Mouse (Mus musculus) layer of hippocampus, adult 9-10 months (tissue): ENCODE measurements around the gene Mtmr12.
A peak's percentile ranks its signal among the peaks of the same experiment; 100 is the strongest.

ENCODE experiments used
- DNase-seq: peaks from one replicate; pipeline ENCODE4 v3.0.0; 2022; ENCODE audit warnings: low spot score

Mtmr12 gene

GRCm38 (mm10) chr15:12275091-12275623 is 70.3 kb downstream of the Mtmr12 start:
- no peak for DNase-seq

DNA sequence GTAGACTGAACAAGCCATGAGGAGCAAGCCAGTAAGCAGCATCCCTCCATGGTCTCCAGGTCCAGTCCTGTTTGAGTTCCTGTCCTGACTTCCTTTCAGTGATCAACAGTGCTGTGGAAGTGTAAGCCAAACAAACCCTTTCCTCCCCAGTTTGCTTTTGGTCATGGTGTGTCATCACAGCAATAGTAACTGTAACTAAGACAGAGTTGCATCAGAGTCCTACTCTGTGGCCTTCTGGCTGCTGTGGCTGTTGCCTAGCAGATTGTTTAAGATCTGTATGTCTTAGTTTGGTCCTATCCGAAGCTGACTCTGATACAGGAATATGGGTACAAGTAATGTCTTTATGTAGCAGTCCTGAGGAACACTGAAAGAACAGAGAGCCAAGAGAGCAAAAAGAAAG is 75.0 kb downstream of the Mtmr12 start:
- DNase-seq, result no peak

- no peak for DNase-seq
Observed at GRCm38 (mm10) chr15:12284794-12285534, 80.1 kb downstream of the Mtmr12 start.

- no peak for DNase-seq
Observed at GRCm38 (mm10) chr15:12285535-12285809, 80.6 kb downstream of the Mtmr12 start.

- DNase-seq, result no peak
Observed at GRCm38 (mm10) chr15:12290330-12290729, 85.5 kb downstream of the Mtmr12 start.

DNA sequence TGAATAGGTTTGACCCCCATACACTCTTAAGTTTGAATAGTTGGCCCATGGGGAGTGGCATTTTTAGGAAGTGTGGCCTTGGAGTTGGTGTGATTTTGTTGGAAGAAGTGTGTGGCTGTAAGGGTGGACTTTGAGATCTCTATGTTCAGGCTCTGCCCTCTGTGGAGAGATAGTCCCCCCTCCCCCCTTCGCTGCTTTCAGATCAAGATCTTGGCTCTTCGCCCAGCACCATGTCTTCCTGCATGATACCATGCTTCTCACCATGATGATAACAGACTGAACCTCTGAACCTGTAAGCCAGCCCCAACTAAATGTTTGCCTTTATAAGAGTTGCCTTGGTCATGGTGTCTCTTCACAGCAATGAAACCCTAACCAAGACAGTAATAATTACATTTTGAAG is 86.9 kb downstream of the Mtmr12 start:
- DNase-seq, result no peak

GRCm38 (mm10) chr15:12296228-12296627 is 91.4 kb downstream of the Mtmr12 start:
- no peak for DNase-seq

DNA sequence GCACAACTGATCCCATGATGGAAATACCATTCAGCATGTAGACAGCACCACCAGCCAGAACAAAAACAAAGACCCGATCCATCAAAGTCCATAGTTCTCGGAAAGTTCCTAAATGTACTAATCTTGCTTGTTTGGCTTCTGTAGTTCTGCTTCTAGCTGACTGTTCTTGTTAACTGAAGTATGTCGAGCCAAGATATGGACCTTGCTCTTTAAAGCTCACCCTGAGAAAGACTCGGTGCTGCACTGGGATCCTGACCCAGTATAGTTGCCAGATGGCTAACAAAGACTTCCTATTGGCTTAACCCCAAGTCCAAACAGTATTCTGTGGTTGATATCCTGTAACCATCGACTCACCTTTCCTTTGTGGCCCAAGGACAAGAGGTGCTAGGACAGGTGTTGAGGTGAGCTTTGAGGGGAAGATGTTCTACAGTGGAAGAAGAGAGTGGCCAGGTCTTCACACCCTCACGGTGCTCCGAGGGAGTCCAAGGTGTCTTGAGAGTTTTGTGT is 93.5 kb downstream of the Mtmr12 start:
- no peak for DNase-seq

- no peak for DNase-seq
Observed at GRCm38 (mm10) chr15:12301771-12302170, 96.9 kb downstream of the Mtmr12 start.

DNA sequence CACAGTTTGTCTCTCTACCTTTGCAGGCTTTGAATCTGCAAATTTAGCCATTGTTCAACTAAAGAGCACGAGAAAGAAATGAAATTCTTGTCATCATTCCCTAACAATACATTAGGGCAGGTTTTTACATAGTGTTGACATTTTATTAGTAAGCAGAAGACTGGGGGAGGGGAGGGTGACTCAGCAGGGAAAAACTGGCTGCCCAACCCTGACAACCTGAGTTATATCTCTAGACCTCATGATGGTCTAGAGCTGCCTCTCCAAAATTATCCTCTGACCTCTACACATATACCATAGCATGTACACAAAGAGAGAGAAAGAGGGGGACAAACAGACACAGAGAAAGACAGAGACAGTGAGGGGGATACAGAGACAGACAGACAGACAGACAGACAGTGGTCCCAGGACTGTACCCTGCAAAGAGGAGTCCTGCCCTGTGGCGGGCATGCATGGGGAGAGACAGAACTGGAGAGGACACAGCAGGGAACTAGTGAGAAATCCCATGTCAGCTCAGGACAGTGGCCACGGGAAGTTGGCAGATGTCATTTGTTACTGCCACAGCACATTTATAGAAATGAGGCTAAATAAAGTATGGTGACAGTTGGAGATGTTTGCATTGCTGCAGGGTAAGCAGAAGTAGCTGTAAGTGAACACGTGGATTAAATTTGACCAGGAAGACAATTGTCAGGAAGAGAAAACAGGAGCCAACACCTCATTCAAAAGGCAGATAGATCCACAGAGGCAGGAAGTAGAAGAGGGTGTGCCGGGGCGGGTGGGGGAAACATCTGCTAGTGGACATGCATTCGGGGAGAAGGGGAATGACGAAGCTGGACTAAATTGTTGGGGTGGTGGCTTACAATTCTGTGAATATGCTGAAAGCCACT is 101.6 kb downstream of the Mtmr12 start:
- DNase-seq, result no peak

DNA sequence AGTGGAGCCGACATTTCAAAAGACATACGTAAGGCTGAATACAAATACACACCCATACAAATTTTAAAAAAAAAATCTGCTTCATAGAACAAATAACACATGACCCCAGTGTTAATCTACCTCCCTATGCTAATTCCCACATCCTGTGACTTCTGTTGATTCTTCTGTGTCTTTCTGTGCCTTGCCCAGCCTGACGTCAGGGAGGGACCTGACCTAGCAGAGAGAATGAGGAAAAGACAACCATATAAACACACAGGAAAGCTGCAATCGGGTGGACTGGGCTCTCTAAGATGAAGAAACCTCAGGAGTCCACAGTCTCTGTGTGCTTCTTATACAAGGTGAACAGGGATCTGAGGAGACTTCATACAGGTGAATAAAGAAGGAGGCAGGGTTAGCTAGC is 102.3 kb downstream of the Mtmr12 start:
- no peak for DNase-seq

GRCm38 (mm10) chr15:12308539-12308938 is 103.7 kb downstream of the Mtmr12 start:
- no peak for DNase-seq

- DNase-seq, result no peak
Observed at GRCm38 (mm10) chr15:12310676-12311075, 105.8 kb downstream of the Mtmr12 start.

GRCm38 (mm10) chr15:12311465-12311864 is 106.6 kb downstream of the Mtmr12 start:
- DNase-seq, result no peak

DNA sequence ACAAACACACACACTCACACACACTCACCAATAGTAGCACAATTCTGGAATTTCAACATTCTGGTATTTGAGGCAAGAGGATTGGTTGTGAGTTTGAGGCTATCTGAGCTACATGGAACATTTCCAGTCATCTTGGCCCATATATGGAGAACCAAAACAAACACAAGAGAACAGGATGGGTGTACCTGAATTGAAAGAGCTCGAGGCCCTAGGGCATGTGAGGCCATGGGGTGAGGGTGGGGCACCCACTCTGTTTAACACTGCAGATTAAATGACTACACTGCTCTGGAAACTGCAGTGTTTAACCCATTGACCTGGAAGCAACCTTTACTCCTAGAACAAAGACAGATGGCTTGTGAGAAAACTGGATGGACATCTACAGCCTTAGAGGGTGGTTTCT is 108.4 kb downstream of the Mtmr12 start:
- DNase-seq, result no peak

- no peak for DNase-seq
Observed at GRCm38 (mm10) chr15:12314584-12314983, 109.8 kb downstream of the Mtmr12 start.

DNA sequence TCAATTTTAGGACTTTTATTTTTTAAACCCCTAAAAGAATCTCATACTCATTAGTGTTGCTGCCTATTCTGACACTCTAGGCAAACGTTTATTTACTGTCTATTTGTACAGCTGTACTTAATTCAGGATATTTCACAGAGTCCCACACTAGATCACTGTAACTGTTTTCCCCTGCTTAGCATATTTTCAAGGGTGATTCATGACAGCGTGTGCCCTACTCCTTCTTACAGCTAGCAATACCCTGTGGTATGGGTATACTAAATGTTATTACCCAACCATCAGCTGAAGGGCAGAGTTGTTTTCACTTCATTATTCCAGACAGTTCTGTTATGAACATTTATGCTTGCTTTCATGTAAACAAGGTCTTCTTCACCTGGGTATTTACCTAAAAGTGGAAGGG is 111.2 kb downstream of the Mtmr12 start:
- no peak for DNase-seq

- DNase-seq, result no peak
Observed at GRCm38 (mm10) chr15:12317290-12317689, 112.5 kb downstream of the Mtmr12 start.

GRCm38 (mm10) chr15:12318451-12318850 is 113.6 kb downstream of the Mtmr12 start:
- DNase-seq, result no peak

- no peak for DNase-seq
Observed at GRCm38 (mm10) chr15:12319889-12320288, 115.1 kb downstream of the Mtmr12 start.

GRCm38 (mm10) chr15:12320441-12321090 is 115.7 kb downstream of the Mtmr12 start:
- DNase-seq, result no peak

DNA sequence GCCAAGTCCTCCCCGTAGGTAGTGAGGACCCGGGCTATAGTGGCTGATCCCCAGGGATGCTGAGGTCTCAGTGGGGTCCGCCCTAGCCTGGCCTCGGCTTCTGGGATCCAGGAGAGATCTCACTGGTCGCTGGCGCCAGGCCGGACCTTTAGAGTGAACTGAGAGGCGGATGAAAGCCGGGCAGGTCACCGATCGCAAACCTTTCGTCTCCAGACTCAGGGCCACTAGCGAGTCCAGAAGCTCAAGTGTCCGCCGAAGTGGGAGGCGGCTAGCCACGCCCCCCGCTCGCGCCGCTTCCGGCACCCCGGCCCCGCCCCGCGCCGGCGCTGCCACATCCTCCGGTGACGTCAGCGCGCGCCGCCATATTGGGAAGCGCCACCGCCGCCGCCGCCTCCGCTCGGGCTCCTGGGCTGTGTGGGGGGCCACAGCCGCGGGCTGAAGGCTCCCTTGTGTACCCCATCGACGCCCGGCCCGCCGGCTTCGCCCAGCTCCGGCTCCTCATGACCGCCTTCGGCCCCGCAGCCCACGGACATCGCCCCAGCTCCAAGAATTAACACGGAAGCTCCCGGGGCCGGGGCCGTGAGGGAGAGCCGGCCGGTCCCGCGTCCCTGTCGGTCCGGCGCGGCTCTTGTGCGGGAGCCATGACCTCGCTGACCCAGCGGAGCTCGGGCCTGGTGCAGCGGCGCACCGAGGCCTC is 116.4 kb downstream of the Mtmr12 start, which contains the start of gene Golph3:
Golph3 (plus strand) TSS at position 360 of the 697 bp plus-strand sequence.
- DNase-seq, result peak; percentile 85
